Mouse (Mus musculus): ENCODE results near the gene Itgal. TPM values are rescaled to one million over a fixed set of nuclear protein-coding genes. Genes with fewer than 3 reads are reported as not detected.
A peak's percentile ranks its signal among the peaks of the same experiment; 100 is the strongest.
"Not testable (repeated sequence)": the region's sequence is repeated elsewhere in the genome, so short reads cannot be mapped to it uniquely, and the experiment has no call there.

Itgal gene
- 0.55 and 0.81 TPM in 2 replicates for polyA plus RNA-seq (2011; ENCODE audit: insufficient read depth, insufficient read length, low read depth, missing spikeins)

- TF ChIP-seq CTCF (IDR thresholded peaks at IDR 0.05; ENCODE audit: low read depth, low read length) = no peak
- TF ChIP-seq EP300 (IDR thresholded peaks at IDR 0.05; ENCODE audit: insufficient read depth, low read depth, low read length) = no peak
- no peak for TF ChIP-seq POLR2A (IDR thresholded peaks at IDR 0.05; ENCODE audit: insufficient read depth, low read length)
- no peaks in the 10 kb centered on the region for H3K4me1 ChIP-seq (ENCODE audit: control insufficient read depth, insufficient read depth, low read length)
Observed at GRCm38 (mm10) chr7:127296098-127296497, at the start of gene Itgal. Itgal (plus strand) TSS chr7:127296260.

GRCm38 (mm10) chr7:127250511-127250910 lies 45.5 kb upstream of the Itgal start:
- not testable (repeated sequence) for H3K36me3 ChIP-seq (ENCODE audit: control insufficient read depth, insufficient read depth, low read length, poor library complexity, severe bottlenecking); H3K27ac ChIP-seq (ENCODE audit: insufficient read depth, low read length)

More at GRCm38 (mm10) chr7:127296098-127296497, at the start of gene Itgal:
- H3K4me3 ChIP-seq (ENCODE audit: low read depth, low read length) = no peak within 1 kb of the TSS
- H3K9me3 ChIP-seq (replicated peaks; ENCODE audit: control insufficient read depth, insufficient read depth, low read length, poor library complexity, severe bottlenecking) = no peaks in the 10 kb centered on the region
- no peak within 1 kb of the TSS for H3K9ac ChIP-seq (ENCODE audit: low read depth, poor library complexity, severe bottlenecking)
- no peaks in the 10 kb centered on the region for H3K27me3 ChIP-seq (ENCODE audit: control insufficient read depth, insufficient read depth, low read length, poor library complexity, severe bottlenecking)
- H3K36me3 ChIP-seq (ENCODE audit: control insufficient read depth, insufficient read depth, low read length, poor library complexity, severe bottlenecking) = no peaks in the 10 kb centered on the region
- H3K27ac ChIP-seq (ENCODE audit: insufficient read depth, low read length) = no peak within 1 kb of the TSS

GRCm38 (mm10) chr7:127252414-127252813 lies 43.6 kb upstream of the Itgal start:
- Histone ChIP-seq H3K36me3 (ENCODE audit: control insufficient read depth, insufficient read depth, low read length, poor library complexity, severe bottlenecking) (peaks cover 13% of the 10 kb centered on the region), H3K4me1 (ENCODE audit: control insufficient read depth, insufficient read depth, low read length) (peaks cover 2% of the 10 kb centered on the region), H3K27ac (ENCODE audit: insufficient read depth, low read length) (no peak overlapping the region), H3K9me3 (replicated peaks; ENCODE audit: control insufficient read depth, insufficient read depth, low read length, poor library complexity, severe bottlenecking) (no peaks in the 10 kb centered on the region), H3K9ac (ENCODE audit: low read depth, poor library complexity, severe bottlenecking) (no peak overlapping the region), H3K27me3 (ENCODE audit: control insufficient read depth, insufficient read depth, low read length, poor library complexity, severe bottlenecking) (no peaks in the 10 kb centered on the region), H3K4me3 (ENCODE audit: low read depth, low read length) (no peak overlapping the region)
- TF ChIP-seq POLR2A (IDR thresholded peaks at IDR 0.05; ENCODE audit: insufficient read depth, low read length) = no peak
- peak; percentile 28 for TF ChIP-seq CTCF (IDR thresholded peaks at IDR 0.05; ENCODE audit: low read depth, low read length)

More at GRCm38 (mm10) chr7:127250511-127250910, 45.5 kb upstream of the Itgal start:
- H3K27me3 ChIP-seq (ENCODE audit: control insufficient read depth, insufficient read depth, low read length, poor library complexity, severe bottlenecking); H3K4me3 ChIP-seq (ENCODE audit: low read depth, low read length); H3K4me1 ChIP-seq (ENCODE audit: control insufficient read depth, insufficient read depth, low read length); H3K9ac ChIP-seq (ENCODE audit: low read depth, poor library complexity, severe bottlenecking); H3K9me3 ChIP-seq (replicated peaks; ENCODE audit: control insufficient read depth, insufficient read depth, low read length, poor library complexity, severe bottlenecking): not testable (repeated sequence)

GRCm38 (mm10) chr7:127253341-127253740 lies 42.7 kb upstream of the Itgal start:
- Histone ChIP-seq H3K27ac (ENCODE audit: insufficient read depth, low read length) (peak overlapping the region; percentile 9; the same call in 1 of the 2 replicates), H3K36me3 (ENCODE audit: control insufficient read depth, insufficient read depth, low read length, poor library complexity, severe bottlenecking) (peaks cover 16% of the 10 kb centered on the region)
- TF ChIP-seq CTCF (IDR thresholded peaks at IDR 0.05; ENCODE audit: low read depth, low read length) (no peak), EP300 (IDR thresholded peaks at IDR 0.05; ENCODE audit: insufficient read depth, low read depth, low read length) (no peak), POLR2A (IDR thresholded peaks at IDR 0.05; ENCODE audit: insufficient read depth, low read length) (no peak)

GRCm38 (mm10) chr7:127253821-127254769 lies 42.0 kb upstream of the Itgal start:
- peak; percentile 74 for TF ChIP-seq POLR2A (IDR thresholded peaks at IDR 0.05; ENCODE audit: insufficient read depth, low read length)
- TF ChIP-seq CTCF (IDR thresholded peaks at IDR 0.05; ENCODE audit: low read depth, low read length) = no peak
- TF ChIP-seq EP300 (IDR thresholded peaks at IDR 0.05; ENCODE audit: insufficient read depth, low read depth, low read length) = 0 out of 2 replicates have a peak, but pooled peaks have one; percentile 19
- H3K9me3 ChIP-seq (replicated peaks; ENCODE audit: control insufficient read depth, insufficient read depth, low read length, poor library complexity, severe bottlenecking) = no peaks in the 10 kb centered on the region
- H3K9ac ChIP-seq (ENCODE audit: low read depth, poor library complexity, severe bottlenecking) = peak overlapping the region; percentile 52
- peaks cover 2% of the 10 kb centered on the region for H3K4me1 ChIP-seq (ENCODE audit: control insufficient read depth, insufficient read depth, low read length)
- peak overlapping the region; percentile 70 for H3K27ac ChIP-seq (ENCODE audit: insufficient read depth, low read length)
- H3K36me3 ChIP-seq (ENCODE audit: control insufficient read depth, insufficient read depth, low read length, poor library complexity, severe bottlenecking) = peaks cover 23% of the 10 kb centered on the region
- peak overlapping the region; percentile 70 for H3K4me3 ChIP-seq (ENCODE audit: low read depth, low read length)
- H3K27me3 ChIP-seq (ENCODE audit: control insufficient read depth, insufficient read depth, low read length, poor library complexity, severe bottlenecking) = no peaks in the 10 kb centered on the region

More at GRCm38 (mm10) chr7:127253341-127253740, 42.7 kb upstream of the Itgal start:
- Histone ChIP-seq H3K4me1 (ENCODE audit: control insufficient read depth, insufficient read depth, low read length) (peaks cover 2% of the 10 kb centered on the region), H3K9ac (ENCODE audit: low read depth, poor library complexity, severe bottlenecking) (peak overlapping the region; percentile 50), H3K4me3 (ENCODE audit: low read depth, low read length) (peak overlapping the region; percentile 65), H3K27me3 (ENCODE audit: control insufficient read depth, insufficient read depth, low read length, poor library complexity, severe bottlenecking) (no peaks in the 10 kb centered on the region), H3K9me3 (replicated peaks; ENCODE audit: control insufficient read depth, insufficient read depth, low read length, poor library complexity, severe bottlenecking) (no peaks in the 10 kb centered on the region)

GRCm38 (mm10) chr7:127255008-127255407 lies 41.1 kb upstream of the Itgal start:
- H3K27ac ChIP-seq (ENCODE audit: insufficient read depth, low read length) = peak overlapping the region; percentile 70
- peaks cover 23% of the 10 kb centered on the region for H3K36me3 ChIP-seq (ENCODE audit: control insufficient read depth, insufficient read depth, low read length, poor library complexity, severe bottlenecking)
- TF ChIP-seq CTCF (IDR thresholded peaks at IDR 0.05; ENCODE audit: low read depth, low read length) (no peak), POLR2A (IDR thresholded peaks at IDR 0.05; ENCODE audit: insufficient read depth, low read length) (no peak), EP300 (IDR thresholded peaks at IDR 0.05; ENCODE audit: insufficient read depth, low read depth, low read length) (no peak)

More at GRCm38 (mm10) chr7:127255008-127255407, 41.1 kb upstream of the Itgal start:
- peaks cover 2% of the 10 kb centered on the region for H3K4me1 ChIP-seq (ENCODE audit: control insufficient read depth, insufficient read depth, low read length)
- no peaks in the 10 kb centered on the region for H3K9me3 ChIP-seq (replicated peaks; ENCODE audit: control insufficient read depth, insufficient read depth, low read length, poor library complexity, severe bottlenecking)
- peak overlapping the region; percentile 70 for H3K4me3 ChIP-seq (ENCODE audit: low read depth, low read length)
- H3K9ac ChIP-seq (ENCODE audit: low read depth, poor library complexity, severe bottlenecking) = peak overlapping the region; percentile 52
- no peaks in the 10 kb centered on the region for H3K27me3 ChIP-seq (ENCODE audit: control insufficient read depth, insufficient read depth, low read length, poor library complexity, severe bottlenecking)

Measured in ES-Bruce4 (cell line).